Mouse (Mus musculus): Measurements from ENCODE around the gene Syngr1.

The Syngr1 gene

GRCm38 (mm10) chr15:80070095-80070644 lies 21.0 kb upstream of the Syngr1 start:
- DNase-seq (ENCODE audit: low spot score in 2 of 2), result no peak

GRCm38 (mm10) chr15:80071951-80072437 lies 19.1 kb upstream of the Syngr1 start:
- no peak for DNase-seq (ENCODE audit: low spot score in 2 of 2)

GRCm38 (mm10) chr15:80072579-80073255 lies 18.4 kb upstream of the Syngr1 start:
- DNase-seq (ENCODE audit: low spot score in 2 of 2), result no peak

DNA sequence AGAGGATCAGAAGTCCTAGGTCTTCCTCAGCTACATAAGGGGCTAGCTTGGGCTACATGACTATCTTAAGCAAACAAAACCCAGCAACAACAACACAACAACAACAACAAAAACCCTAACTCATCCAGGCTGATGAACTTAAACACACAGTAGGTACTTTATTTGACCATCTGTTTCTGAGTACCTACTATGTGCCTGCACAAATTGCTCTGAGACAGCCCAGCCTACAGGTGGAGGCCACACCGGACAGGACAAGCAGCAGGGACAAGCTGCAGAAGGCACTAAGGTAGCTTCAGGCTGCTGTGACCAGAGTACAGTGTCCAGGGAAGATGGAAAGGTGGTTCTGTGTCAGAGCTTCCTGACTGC lies 17.9 kb upstream of the Syngr1 start:
- DNase-seq (ENCODE audit: low spot score in 2 of 2), result no peak

DNA sequence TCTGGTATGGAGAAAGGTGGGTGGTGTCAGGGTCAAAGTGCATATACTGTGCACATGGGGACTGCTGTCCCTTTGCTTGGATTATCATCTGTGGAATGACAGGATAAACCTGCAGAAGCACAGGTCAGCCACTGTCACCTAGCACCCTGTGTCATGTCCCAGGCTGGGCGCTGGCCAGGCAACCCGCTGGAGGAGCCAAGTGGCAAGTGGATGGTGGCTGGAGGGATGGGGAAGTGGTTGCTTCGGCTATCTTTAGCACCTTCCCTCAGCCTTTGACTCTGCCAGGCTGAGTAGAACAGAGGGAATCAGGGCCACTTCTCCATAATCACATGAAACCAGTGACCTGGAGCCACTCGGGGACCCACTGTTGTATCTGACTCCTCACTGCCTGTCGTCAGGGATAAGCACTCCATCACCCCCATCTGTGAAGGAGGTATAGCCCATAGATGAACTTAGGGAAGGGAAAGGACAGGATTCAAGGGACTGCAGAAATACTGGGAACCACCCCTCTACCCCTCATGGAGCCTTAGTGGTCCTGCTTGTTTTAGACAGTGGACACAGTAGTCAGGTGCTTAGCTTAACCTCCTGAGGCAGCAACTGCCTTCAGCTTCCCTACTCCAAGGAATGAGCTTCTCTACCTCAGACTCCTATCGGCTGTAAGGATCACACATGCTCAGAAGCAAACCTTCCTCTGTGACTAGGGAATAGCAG lies 16.3 kb upstream of the Syngr1 start:
- DNase-seq (ENCODE audit: low spot score in 2 of 2), result no peak

DNA sequence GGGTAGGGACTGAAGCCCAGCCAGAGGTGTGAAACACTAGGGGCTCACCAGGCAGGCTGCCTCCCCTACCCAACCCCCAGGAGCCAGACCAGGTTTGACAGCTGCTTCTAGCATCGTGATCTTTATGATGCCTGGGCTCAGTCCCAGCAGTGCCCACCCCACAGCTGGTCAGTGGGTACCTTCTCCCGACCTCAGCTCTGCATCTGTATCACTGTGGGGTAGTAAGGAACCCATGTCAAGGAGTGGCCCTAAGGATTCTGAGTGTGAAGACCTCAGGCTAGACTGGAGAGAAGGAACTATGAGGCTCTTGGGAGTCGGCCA lies 15.8 kb upstream of the Syngr1 start:
- DNase-seq (ENCODE audit: low spot score in 2 of 2), result no peak

- DNase-seq (ENCODE audit: low spot score in 2 of 2), result no peak
Observed at GRCm38 (mm10) chr15:80075733-80076337, 15.3 kb upstream of the Syngr1 start.

GRCm38 (mm10) chr15:80076338-80077136 lies 14.6 kb upstream of the Syngr1 start:
- peak; percentile 55 to 71 for DNase-seq (ENCODE audit: low spot score in 2 of 2)

- DNase-seq (ENCODE audit: low spot score in 2 of 2), result no peak
Observed at GRCm38 (mm10) chr15:80078058-80078814, 12.9 kb upstream of the Syngr1 start.

GRCm38 (mm10) chr15:80079129-80079668 lies 11.9 kb upstream of the Syngr1 start:
- no peak for DNase-seq (ENCODE audit: low spot score in 2 of 2)

DNA sequence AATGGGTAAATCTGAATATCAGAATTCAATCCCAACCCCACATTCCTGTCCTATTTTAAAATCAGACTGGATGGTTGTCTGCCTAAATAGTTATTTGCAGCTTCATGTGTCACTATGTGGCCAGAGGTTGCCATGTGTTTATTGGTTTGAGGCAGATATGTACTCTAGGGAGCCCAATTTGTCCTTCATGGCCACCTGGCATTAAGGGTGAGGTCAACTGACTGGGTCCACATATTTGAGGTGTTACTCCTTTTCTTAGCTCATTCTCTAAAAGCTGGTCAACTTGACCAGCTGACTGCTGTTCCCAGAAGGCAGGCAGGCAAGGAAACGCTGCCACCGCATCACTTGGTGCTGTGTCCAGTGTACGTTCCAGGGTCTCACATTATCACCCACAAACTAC lies 11.2 kb upstream of the Syngr1 start:
- no peak for DNase-seq (ENCODE audit: low spot score in 2 of 2)

GRCm38 (mm10) chr15:80080711-80081615 lies 10.2 kb upstream of the Syngr1 start:
- no peak for DNase-seq (ENCODE audit: low spot score in 2 of 2)

GRCm38 (mm10) chr15:80081801-80082546 lies 9.2 kb upstream of the Syngr1 start:
- DNase-seq (ENCODE audit: low spot score in 2 of 2), result no peak

DNA sequence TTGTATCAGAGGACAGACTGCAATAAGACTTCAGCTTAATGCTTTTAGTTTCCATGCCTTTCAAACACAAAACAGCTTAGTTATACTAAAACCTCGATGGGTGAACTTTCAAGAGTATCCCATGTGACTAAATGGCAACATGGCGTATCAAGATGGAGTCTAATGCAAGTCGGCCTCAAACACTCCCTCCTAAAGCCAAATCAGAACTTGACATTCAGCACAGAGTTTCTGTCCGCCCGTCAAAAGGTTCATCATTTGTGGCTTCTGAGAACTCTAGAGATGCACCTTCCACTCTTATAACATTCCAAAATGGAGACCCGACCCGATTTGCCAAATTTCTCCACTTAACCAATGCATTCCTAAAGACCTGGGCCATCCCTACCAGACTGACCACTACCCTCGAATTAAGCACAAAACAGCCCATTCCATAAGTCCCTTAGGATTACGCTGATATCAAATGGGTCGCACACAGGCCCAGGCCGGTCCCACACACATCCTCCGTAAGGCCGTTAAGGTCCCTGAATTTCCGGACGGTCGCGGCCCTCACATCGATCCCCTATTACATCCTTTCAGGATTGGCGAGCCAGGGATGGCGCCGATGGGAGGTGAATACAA lies 8.4 kb upstream of the Syngr1 start:
- no peak for DNase-seq (ENCODE audit: low spot score in 2 of 2)

DNA sequence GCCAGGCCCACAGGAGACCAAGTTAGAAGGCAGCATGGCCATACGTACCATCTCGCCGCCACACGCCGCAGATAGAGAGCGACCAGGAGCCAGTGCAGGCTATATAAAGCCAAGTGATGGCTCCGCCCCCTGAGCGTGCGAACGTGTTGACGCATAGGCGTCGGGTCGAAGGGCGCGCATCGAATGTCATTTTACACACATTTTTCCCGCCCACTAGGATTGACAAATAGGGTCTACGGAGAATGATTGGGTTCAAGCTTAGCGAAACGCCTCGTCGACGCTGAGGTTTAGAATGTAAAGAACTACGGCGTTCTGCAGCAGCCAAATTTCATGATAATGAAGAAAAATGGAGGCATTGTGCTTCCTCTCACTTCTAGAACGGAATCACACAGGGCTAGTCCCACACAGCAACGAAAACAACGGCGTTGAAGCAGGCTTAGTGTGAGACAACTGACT lies 7.8 kb upstream of the Syngr1 start:
- DNase-seq (ENCODE audit: low spot score in 2 of 2), result peak; percentile 98 to 99

- no peak for DNase-seq (ENCODE audit: low spot score in 2 of 2)
Observed at GRCm38 (mm10) chr15:80083740-80084139, 7.4 kb upstream of the Syngr1 start.

DNA sequence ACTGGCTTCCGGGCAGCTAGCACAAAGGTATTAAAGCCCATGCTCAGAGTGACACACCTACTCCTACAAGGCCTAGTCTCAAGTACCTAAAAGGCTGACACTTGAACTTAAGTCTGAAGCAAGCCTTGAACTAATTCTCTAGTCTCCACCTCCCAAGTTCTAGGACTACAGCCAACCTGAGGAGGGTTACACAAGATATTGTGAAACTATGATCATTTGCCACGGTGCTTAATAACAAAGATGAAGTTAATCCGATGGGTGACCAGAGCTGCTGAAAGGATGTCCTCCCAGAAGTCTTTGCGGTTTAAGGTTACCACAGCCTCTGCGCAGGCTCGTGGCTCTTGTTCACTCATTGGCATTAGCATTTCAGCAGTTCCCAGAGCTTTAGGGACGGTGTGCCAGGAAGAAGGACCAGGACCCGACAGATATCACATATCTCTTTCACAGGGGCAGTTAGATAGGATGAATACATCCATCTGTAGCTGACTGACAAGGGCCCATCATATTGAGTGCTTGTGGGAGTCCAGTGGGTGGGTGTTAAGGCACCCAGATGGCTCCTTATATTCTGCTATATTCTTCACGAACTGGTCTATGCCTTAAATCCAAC lies 3.6 kb upstream of the Syngr1 start:
- no peak for DNase-seq (ENCODE audit: low spot score in 2 of 2)

DNA sequence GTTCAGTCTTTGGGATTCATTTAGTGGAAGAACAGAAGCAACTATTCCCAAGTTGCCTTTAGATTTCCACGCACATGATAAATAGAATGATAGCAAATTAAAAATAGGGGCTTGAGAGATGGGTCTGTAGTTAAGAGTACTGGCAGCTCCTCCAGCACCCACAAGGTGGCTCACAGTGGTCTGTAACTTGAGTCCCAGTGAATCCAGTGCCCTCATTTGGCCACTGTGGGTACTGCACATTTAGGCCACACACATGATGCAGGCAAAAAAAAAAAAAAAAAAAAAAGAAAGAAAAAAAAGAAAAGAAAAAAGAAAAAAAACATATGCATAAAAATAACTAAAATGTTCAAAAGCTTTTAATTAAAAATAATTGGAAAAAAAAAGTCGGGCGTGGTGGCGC lies 2.5 kb upstream of the Syngr1 start:
- peak; percentile 86 to 92 for DNase-seq (ENCODE audit: low spot score in 2 of 2)

Measured in spleen, postnatal 14 days (tissue).